Mouse (Mus musculus) kidney, embryonic 14.5 days (tissue): ENCODE data around the gene Zfp93. TPM values are rescaled to one million over a fixed set of nuclear protein-coding genes. Genes with fewer than 3 reads are reported as not detected.

Source experiments
- ATAC-seq: fragments of 200-750 bp; cut with Nextera tagmentation; 2 replicates; pipeline ENCODE4 v1.8.0; 2017; ENCODE audit warnings: moderate number of reproducible peaks, mild to moderate bottlenecking, moderate TSS enrichment, moderate library complexity; ENCODE audit not compliant: low FRiP score, low TSS enrichment
- H3K27ac ChIP-seq: fragments of 300-500 bp; sonication (generic); 2 replicates; pipeline ENCODE4 v1.5.1; 2014; ENCODE audit warnings: low read depth, mild to moderate bottlenecking, low read length, moderate library complexity, mixed read lengths
- H3K27me3 ChIP-seq: fragments of 300-500 bp; sonication (generic); 2 replicates; pipeline ENCODE4 v1.6.1; 2014; ENCODE audit warnings: mild to moderate bottlenecking, low read length; ENCODE audit not compliant: control insufficient read depth, insufficient read depth
- H3K36me3 ChIP-seq: fragments of 300-500 bp; sonication (generic); 2 replicates; pipeline ENCODE4 v1.6.1; 2014; ENCODE audit warnings: low read length, mixed read lengths; ENCODE audit not compliant: control insufficient read depth, insufficient read depth
- H3K4me1 ChIP-seq: fragments of 300-500 bp; sonication (generic); 2 replicates; pipeline ENCODE4 v1.6.1; 2014; ENCODE audit warnings: low read length, mixed read lengths; ENCODE audit not compliant: control insufficient read depth, insufficient read depth
- H3K4me2 ChIP-seq: fragments of 300-500 bp; sonication (generic); replicated peaks from 2 replicates; pipeline ENCODE4 v1.6.1; 2014; ENCODE audit warnings: low read depth, mild to moderate bottlenecking, low read length
- H3K4me3 ChIP-seq: fragments of 300-500 bp; sonication (generic); 2 replicates; pipeline ENCODE4 v1.5.1; 2014; ENCODE audit warnings: mild to moderate bottlenecking, low read length
- H3K9ac ChIP-seq: fragments of 300-500 bp; sonication (generic); 2 replicates; pipeline ENCODE4 v1.6.1; 2014; ENCODE audit warnings: low read depth, mild to moderate bottlenecking, low read length, moderate library complexity
- H3K9me3 ChIP-seq: fragments of 300-500 bp; sonication (generic); 2 replicates; pipeline ENCODE4 v1.6.1; 2016; ENCODE audit warnings: low read length; ENCODE audit not compliant: control insufficient read depth
- WGBS: fragments of 180-500 bp; shearing (Covaris S2); extraction: QIAGEN DNeasy Blood & Tissue Kit; methylation state at CpG from one replicate; pipeline ENCODE4 v1.1.7; 2014; 5-methylcytosine and 5-hydroxymethylcytosine counted together
- polyA plus RNA-seq: library from polyadenylated mRNA; unstranded; fragments of >200 nt; fragmentation: Nextera tagmentation; extraction: Ambion mirVana; gene quantifications from 2 replicates; pipeline ENCODE4 v1.2.1, GENCODE M21; 2014

Zfp93 gene
- polyA plus RNA-seq, 1 experiment from 2014 or later: 11.8 TPM

DNA sequence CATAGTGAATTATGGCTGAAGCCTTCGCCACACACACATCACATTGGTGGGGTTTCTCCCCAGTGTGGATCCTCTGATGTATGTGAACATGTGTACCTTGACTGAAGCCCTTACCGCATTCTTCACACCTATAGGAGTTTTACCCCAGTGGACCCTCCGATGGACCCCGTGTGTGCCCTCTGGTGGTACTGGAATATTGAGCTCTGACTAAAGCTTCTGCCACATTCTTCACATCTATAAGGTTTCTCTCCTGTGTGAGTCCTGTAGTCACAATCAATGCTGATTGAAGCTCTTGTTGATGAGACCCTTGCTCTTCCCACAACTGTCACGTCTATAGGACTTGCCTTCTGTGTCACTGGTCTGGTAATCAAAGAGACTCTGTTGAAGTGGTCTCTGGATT is 17.4 kb downstream of the Zfp93 start:
- Histone ChIP-seq H3K27me3 (no peaks in the 10 kb centered on the region), H3K9me3 (no peaks in the 10 kb centered on the region), H3K9ac (no peak overlapping the region), H3K4me2 (no peak overlapping the region), H3K36me3 (peaks cover 31% of the 10 kb centered on the region), H3K4me3 (no peak overlapping the region), H3K4me1 (no peaks in the 10 kb centered on the region), H3K27ac (no peak overlapping the region)
- ATAC-seq: no peak
- 82% methylated on average over 5 of the region's 5 CpGs for WGBS

DNA sequence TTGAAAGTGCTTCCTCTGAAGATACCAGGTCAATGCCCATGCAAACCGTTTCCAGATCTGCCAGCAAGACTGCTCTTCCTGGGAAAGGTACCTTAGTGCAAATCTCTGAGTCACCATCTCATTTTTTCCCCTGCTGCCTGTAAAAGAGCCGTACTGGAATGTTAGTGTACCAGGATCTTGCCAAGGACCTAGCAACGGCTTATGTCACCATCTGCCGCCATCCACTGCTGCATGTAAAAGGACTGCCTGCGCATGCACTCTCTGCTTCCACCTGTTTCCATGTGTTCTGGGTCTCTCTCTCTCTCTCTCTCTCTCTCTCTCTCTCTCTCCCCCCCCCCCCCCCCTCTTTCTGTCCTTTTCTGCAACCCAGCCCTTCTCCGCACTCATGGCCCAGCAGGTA is 18.3 kb downstream of the Zfp93 start:
- Histone ChIP-seq H3K4me2 (no peak overlapping the region), H3K36me3 (peaks cover 39% of the 10 kb centered on the region), H3K27me3 (no peaks in the 10 kb centered on the region), H3K4me1 (no peaks in the 10 kb centered on the region), H3K4me3 (no peak overlapping the region), H3K27ac (no peak overlapping the region), H3K9me3 (no peaks in the 10 kb centered on the region), H3K9ac (no peak overlapping the region)
- ATAC-seq: no peak
- WGBS: 92% methylated on average over 6 of the region's 6 CpGs

- WGBS: 93% methylated on average over 4 of the region's 4 CpGs
- Histone ChIP-seq H3K9ac (no peak overlapping the region), H3K27me3 (no peaks in the 10 kb centered on the region), H3K27ac (no peak overlapping the region), H3K4me1 (no peaks in the 10 kb centered on the region), H3K9me3 (no peaks in the 10 kb centered on the region), H3K4me2 (no peak overlapping the region), H3K4me3 (no peak overlapping the region), H3K36me3 (peaks cover 55% of the 10 kb centered on the region)
- no peak for ATAC-seq
Observed at GRCm38 (mm10) chr7:24290106-24290693, 20.0 kb downstream of the Zfp93 start.

DNA sequence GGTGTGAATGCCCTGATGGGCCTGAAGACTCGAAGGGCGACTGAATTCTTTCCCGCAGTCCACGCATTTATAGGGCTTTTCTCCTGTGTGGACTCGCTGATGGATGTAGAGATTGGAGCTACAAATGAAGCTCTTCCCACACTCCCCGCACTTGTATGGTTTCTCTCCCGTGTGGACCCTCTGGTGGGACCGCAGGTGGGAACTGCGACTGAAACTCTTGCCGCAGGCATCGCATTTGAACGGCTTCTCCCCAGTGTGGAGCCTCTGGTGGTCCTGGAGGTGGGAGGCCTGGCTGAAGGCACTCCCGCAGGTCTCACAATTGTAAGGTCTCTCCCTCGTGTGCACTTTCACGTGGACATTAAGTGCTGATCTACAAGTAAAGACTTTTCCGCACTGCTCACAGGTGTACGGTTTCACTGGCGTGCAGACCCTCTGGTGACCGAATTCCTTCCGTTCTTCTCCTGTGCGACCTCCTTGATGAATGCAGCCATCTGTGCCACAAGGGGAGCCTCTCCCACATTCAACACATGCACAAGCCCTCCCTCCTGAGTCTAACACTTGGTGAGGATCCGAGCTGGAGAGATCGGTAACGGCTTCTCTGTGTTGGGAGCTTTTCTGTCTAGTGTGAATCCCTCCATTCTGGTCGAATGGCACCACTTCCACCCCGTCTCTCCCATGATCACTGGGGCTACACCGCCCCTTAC is 21.3 kb downstream of the Zfp93 start:
- Histone ChIP-seq H3K4me2 (no peak overlapping the region), H3K4me1 (no peaks in the 10 kb centered on the region), H3K27ac (no peak overlapping the region), H3K9ac (no peak overlapping the region), H3K27me3 (no peaks in the 10 kb centered on the region), H3K36me3 (peaks cover 69% of the 10 kb centered on the region), H3K9me3 (no peaks in the 10 kb centered on the region), H3K4me3 (no peak overlapping the region)
- 88% methylated on average over 27 of the region's 27 CpGs for WGBS
- ATAC-seq: no peak

DNA sequence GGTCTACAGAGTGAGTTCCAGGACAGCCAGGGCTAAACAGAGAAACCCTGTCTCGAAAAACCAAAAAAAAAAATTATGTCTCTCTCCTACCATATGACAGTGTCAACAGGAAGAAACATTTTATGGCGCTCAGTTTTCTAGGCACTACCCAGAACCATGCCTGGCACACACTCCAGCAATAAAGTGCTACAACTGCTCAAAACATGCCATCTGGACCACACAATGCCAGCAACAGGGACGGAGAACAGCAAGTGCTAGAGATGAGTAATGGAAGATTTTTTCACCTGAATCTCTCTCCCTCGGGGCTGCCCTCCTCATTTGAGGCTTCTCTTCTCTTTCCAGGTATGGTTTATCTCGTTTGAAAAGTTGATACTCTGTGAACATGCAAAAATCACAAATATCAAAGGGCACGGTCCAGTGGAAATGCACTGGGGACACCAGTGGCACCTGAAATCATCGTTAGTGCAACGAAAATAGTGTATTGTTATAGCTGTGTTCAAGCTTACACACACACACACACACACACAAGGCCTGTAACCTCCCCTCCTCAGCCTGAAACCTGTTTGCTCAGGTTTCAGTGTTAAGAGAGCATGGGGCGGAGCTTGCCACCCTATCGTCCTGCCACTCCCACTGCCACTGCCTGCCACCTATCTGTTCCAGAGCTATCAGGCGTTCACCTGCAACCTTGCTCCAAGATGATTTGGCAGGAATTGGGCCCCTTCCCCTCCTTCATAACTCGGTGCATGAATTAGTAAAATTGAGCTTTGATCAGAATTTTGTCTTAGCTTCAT is 23.0 kb downstream of the Zfp93 start:
- Histone ChIP-seq H3K4me3 (no peak overlapping the region), H3K9ac (no peak overlapping the region)

DNA sequence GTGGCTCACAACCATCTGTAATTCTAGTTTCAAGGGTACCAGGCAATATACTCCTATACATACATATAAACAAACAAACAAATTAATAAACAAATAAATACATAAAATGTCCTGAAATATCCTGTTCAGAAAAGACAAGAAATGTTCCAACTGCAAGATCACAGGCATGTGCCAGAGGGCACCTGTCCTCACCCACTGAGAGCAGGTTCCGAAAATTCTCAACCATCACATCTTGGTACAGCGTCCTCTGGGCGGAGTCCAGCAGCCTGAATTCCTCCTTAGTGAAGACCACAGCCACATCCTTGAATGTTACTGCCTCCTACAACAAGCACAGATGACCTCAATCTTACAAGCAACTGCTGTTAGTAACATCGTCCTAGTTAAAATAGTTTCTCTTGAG is 24.5 kb downstream of the Zfp93 start:
- ATAC-seq: no peak
- H3K9me3 ChIP-seq: no peaks in the 10 kb centered on the region
- H3K4me3 ChIP-seq: no peak overlapping the region
- 96% methylated on average over 4 of the region's 4 CpGs for WGBS
- H3K27ac ChIP-seq: no peak overlapping the region
- H3K9ac ChIP-seq: no peak overlapping the region
- no peaks in the 10 kb centered on the region for H3K27me3 ChIP-seq
- peaks cover 78% of the 10 kb centered on the region for H3K36me3 ChIP-seq
- no peak overlapping the region for H3K4me2 ChIP-seq
- H3K4me1 ChIP-seq: 0 out of 2 replicates have a peak, but pooled peaks cover 3% of the 10 kb centered on the region

More for the DNA sequence above, 23.0 kb downstream of the Zfp93 start:
- Histone ChIP-seq H3K27ac (no peak overlapping the region), H3K27me3 (no peaks in the 10 kb centered on the region), H3K9me3 (no peaks in the 10 kb centered on the region), H3K4me1 (0 out of 2 replicates have a peak, but pooled peaks cover 3% of the 10 kb centered on the region), H3K4me2 (no peak overlapping the region), H3K36me3 (peaks cover 79% of the 10 kb centered on the region)
- WGBS: 85% methylated on average over 12 of the region's 12 CpGs
- ATAC-seq: no peak

- WGBS: 97% methylated on average over 7 of the region's 7 CpGs
- Histone ChIP-seq H3K4me2 (no peak overlapping the region), H3K27ac (no peak overlapping the region), H3K9me3 (no peaks in the 10 kb centered on the region), H3K4me3 (no peak overlapping the region), H3K4me1 (0 out of 2 replicates have a peak, but pooled peaks cover 3% of the 10 kb centered on the region), H3K9ac (no peak overlapping the region), H3K27me3 (no peaks in the 10 kb centered on the region), H3K36me3 (peaks cover 72% of the 10 kb centered on the region)
- no peak for ATAC-seq
Observed at GRCm38 (mm10) chr7:24295376-24295775, 25.2 kb downstream of the Zfp93 start.

DNA sequence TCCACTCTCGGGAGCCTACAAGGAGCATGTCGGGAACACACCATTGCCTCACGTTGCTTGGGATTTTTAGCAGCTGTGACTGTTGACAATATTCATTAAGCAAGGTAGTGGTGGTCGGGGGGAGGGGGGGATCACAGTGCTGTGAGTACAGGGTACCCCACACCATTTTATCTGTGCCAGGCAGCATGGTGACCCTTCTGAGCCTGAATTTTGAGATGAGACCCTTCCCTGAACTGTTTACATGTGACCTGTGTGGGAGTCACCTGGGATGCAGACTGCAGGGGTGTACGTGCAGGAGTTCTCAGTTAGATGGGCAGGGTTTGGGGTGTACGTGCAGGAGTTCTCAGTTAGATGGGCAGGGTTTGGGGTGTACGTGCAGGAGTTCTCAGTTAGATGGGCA is 26.2 kb downstream of the Zfp93 start:
- no peaks in the 10 kb centered on the region for H3K27me3 ChIP-seq
- H3K4me2 ChIP-seq: no peak overlapping the region
- ATAC-seq: no peak
- 95% methylated on average over 7 of the region's 7 CpGs for WGBS
- H3K4me1 ChIP-seq: 0 out of 2 replicates have a peak, but pooled peaks cover 3% of the 10 kb centered on the region
- peaks cover 61% of the 10 kb centered on the region for H3K36me3 ChIP-seq
- H3K4me3 ChIP-seq: no peak overlapping the region
- H3K9ac ChIP-seq: no peak overlapping the region
- no peaks in the 10 kb centered on the region for H3K9me3 ChIP-seq
- H3K27ac ChIP-seq: no peak overlapping the region
